Mouse (Mus musculus): ENCODE data around the gene Mtmr1.

The Mtmr1 gene

DNA sequence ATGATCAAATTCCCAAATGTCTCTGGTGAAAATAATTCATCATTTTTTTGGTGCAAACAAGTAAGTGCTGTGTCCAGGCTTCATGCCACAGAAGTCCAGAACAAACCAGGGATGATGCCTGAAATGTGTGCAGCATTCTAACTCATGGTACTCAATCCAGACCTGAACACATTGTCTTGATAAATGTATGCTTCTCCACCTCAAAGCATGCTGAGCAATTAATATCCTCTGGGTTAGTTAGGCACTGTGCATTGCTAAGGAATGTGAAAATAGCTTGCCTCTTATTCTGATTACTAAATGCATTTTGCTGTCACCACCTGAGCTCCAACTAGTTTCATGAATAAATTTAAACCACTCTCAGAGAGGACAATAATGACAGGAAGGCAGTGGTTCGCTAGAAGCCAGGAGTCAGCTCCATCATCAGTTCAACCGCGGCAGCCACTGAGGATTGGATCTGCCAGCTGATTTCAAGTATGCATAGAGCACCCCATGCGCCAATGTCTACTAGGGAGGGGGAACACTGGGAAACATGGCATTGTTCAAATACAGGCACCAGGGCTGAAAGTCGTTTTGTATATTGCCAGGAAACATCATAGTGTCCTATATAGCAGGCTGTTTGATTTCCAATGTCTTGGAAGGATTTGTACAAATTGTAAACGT lies 91.6 kb downstream of the Mtmr1 start:
- no peak for DNase-seq

DNA sequence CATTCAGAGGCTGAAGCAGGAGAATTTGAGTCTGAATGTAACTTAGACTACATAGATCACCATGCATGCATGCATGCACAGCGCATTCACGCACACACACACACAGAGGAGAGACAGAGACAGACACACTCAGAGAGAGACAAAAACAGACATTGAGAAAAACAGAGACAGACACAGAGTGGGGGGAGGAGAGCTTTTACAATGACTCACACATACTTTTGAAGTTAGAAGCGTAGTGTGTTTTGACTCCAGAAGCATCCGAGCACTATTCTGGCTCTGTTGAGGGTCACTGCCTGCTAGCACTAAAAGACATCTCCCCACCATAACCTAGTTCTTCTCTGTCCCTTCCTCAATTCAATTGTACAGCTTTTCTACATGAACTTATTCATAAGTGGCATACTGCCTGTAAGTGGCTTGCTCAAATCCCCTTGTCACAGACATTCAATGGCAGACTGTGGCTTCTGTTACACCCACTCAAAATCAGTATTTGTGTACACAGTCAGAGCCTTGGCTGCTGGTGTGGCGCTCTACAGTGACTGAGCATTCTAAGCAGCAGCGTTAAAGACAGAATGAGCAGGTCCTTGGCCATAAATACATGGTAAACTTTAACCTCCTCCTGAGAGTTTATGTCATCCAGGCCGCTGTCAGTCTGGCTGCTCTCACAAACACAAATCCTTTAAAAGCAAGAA lies 99.7 kb downstream of the Mtmr1 start:
- no peak for DNase-seq

- no peak for DNase-seq
Measured at GRCm38 (mm10) chrX:71465417-71465816, 100.9 kb downstream of the Mtmr1 start.

- no peak for DNase-seq
Measured at GRCm38 (mm10) chrX:71467491-71467890, 102.9 kb downstream of the Mtmr1 start.

All from kidney, postnatal 4 days (tissue).